Mouse (Mus musculus): ENCODE data around the gene 4931440F15Rik. TPM values are rescaled to one million over a fixed set of nuclear protein-coding genes. Genes with fewer than 3 reads are reported as not detected.

The 4931440F15Rik gene
- polyA plus RNA-seq (2012; rRNA removed), result 0.36 and 0.41 TPM in 2 replicates

DNA sequence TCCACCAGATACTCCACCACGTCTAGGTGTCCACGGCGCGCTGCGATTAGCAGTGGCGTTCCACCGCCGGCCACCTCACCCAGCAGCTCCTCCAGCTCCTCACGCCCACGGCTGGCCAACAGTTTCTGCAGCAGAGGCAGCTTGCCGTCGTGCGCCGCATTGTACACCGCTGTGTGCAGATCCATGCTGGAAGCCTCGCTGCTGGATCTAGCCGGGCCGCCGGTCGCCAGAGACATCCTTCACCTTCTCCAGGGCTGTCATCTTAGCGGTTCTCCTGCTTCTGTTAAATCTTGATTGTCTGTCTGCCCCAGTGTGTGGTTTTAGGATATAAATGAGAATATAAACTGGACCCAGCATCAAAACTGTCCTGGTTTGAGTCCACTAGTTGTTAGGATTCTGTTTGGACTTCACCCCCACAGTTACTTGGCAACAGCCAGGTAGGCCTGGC lies at the start of gene 4931440F15Rik:
TSS of gene 4931440F15Rik (minus strand) at position 398 of the 448 bp plus-strand sequence.

Other genes starting within 250 kb of the 4931440F15Rik start
- 407 and 440 TPM in 2 replicates for gene Rtn4, start 132.7 kb downstream of the 4931440F15Rik start, polyA plus RNA-seq (2012; rRNA removed)
- 23.0 and 27.7 TPM in 2 replicates for gene Eml6, start 200.4 kb upstream of the 4931440F15Rik start, polyA plus RNA-seq (2012; rRNA removed)

Measured in central nervous system, embryonic 18 days (tissue).